Mouse (Mus musculus) liver, postnatal 0 days (tissue): Measurements from ENCODE around the gene Prss46. TPM values are rescaled to one million over a fixed set of nuclear protein-coding genes. Genes with fewer than 3 reads are reported as not detected.

Experiments
- ATAC-seq: fragments of 200-750 bp; cut with Nextera tagmentation; 2 replicates; pipeline ENCODE4 v1.8.0; 2017; ENCODE audit warnings: mild to moderate bottlenecking, moderate library complexity
- DNase-seq: peaks from one replicate; pipeline ENCODE4 v3.0.0-alpha.2; 2016
- H3K27ac ChIP-seq: fragments of 300-500 bp; sonication (generic); 2 replicates; pipeline ENCODE4 v1.5.1; 2014; ENCODE audit warnings: antibody characterized with exemption, moderate library complexity, mild to moderate bottlenecking, low read depth
- H3K27me3 ChIP-seq: fragments of 300-500 bp; sonication (generic); 2 replicates; pipeline ENCODE4 v1.6.1; 2014; ENCODE audit warnings: low read length, control low read depth, mixed read lengths; ENCODE audit not compliant: insufficient read depth
- H3K36me3 ChIP-seq: fragments of 300-500 bp; sonication (generic); replicated peaks from 2 replicates; pipeline ENCODE4 v1.6.1; 2014; ENCODE audit warnings: mild to moderate bottlenecking, control low read depth, low read length, moderate library complexity, mixed read lengths; ENCODE audit not compliant: insufficient read depth
- H3K4me1 ChIP-seq: fragments of 300-500 bp; sonication (generic); 2 replicates; pipeline ENCODE4 v1.6.1; 2014; ENCODE audit warnings: antibody characterized with exemption, mild to moderate bottlenecking, control low read depth; ENCODE audit not compliant: insufficient read depth
- H3K4me2 ChIP-seq: fragments of 300-500 bp; sonication (generic); 2 replicates; pipeline ENCODE4 v1.6.1; 2014; ENCODE audit warnings: low read depth, mild to moderate bottlenecking, low read length, moderate library complexity, mixed read lengths
- H3K4me3 ChIP-seq: fragments of 300-500 bp; sonication (generic); 2 replicates; pipeline ENCODE4 v1.5.1; 2014; ENCODE audit warnings: low read depth, low read length
- H3K9ac ChIP-seq: fragments of 300-500 bp; sonication (generic); replicated peaks from 2 replicates; pipeline ENCODE4 v1.6.1; 2014; ENCODE audit warnings: mild to moderate bottlenecking, moderate library complexity
- H3K9me3 ChIP-seq: fragments of 300-500 bp; sonication (generic); 2 replicates; pipeline ENCODE4 v1.6.1; 2016; ENCODE audit warnings: mild to moderate bottlenecking, control low read depth, low read length, mixed read lengths
- CTCF ChIP-seq: sonication (generic); IDR thresholded peaks from 2 replicates; pipeline ENCODE4 v1.5.1; 2016; ENCODE audit warnings: antibody characterized with exemption, low read depth
- EP300 ChIP-seq: IDR thresholded peaks from 2 replicates; pipeline ENCODE4 v1.6.1; 2016; ENCODE audit warnings: antibody characterized with exemption, low read depth, mild to moderate bottlenecking
- WGBS: fragments of 180-500 bp; shearing (Covaris S2); extraction: QIAGEN DNeasy Blood & Tissue Kit; methylation state at CpG from one replicate; pipeline ENCODE4 v1.1.7; 2014; ENCODE audit not compliant: insufficient replicate concordance; 5-methylcytosine and 5-hydroxymethylcytosine counted together
- polyA plus RNA-seq: library from polyadenylated mRNA; unstranded; fragments of >200 nt; fragmentation: Nextera tagmentation; extraction: Ambion mirVana; gene quantifications from 2 replicates; pipeline ENCODE4 v1.2.1, GENCODE M21; 2015

Gene Prss46
- polyA plus RNA-seq, 1 experiment from 2014 or later, result not detected

GRCm38 (mm10) chr9:110895994-110896393, 51.7 kb downstream of the Prss46 start:
- Histone ChIP-seq H3K9ac (no peak overlapping the region), H3K27me3 (no peaks in the 10 kb centered on the region), H3K9me3 (no peaks in the 10 kb centered on the region), H3K27ac (no peak overlapping the region), H3K4me1 (peaks cover 11% of the 10 kb centered on the region), H3K4me3 (no peak overlapping the region), H3K4me2 (no peak overlapping the region), H3K36me3 (peaks cover 7% of the 10 kb centered on the region)
- no peak for DNase-seq
- ATAC-seq, result no peak
- 57% methylated on average over 7 of the region's 7 CpGs for WGBS
- TF ChIP-seq CTCF, result no peak
- no peak for TF ChIP-seq EP300

DNA sequence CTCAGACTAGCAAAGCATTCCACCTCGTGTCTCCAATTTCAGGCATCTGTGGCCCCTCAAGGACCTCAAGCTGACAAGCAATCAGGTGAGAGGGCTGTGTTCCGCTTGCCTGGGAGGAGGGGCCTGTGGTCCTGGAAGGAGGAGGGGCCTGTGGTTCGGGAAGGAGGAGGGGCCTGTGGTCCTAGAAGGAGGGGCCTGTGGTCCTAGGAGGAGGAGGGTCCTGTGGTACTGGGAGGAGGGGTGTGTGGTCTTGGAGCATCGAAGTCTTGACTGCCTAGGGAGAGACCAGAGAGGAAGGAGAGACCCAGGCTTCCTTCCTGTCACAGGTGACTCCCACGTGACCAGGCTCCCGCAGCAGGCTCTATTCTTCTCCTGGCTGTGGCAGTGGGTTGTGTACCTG, 52.3 kb downstream of the Prss46 start:
- H3K4me2 ChIP-seq, result no peak overlapping the region

DNA sequence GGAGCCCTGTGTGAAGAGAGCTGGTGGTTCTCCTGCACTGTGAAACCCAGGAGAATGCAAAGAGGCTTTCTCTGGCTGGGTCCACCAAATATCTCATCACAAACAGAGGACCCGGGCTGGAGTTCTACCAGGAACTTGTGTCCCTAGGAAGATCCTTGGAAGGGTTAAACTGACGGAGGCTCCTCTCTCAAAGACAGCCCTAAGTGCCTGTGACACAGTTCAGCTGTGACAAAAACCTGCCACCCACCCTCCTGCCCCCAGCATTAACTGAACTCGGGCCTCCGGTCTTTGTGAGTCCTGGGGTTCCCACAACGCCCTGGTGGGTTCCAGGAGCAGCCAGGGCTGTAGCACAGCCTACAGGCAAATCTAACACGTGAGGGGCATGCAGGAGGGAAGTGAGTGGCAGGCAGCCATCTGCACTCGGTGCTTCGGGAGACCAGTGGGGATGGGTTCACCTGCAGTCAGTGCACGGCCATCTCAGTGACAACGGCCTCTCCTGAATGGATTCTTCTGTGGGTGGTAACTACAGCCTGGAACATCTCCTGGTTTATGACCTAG, 55.2 kb downstream of the Prss46 start:
- ATAC-seq (no peak), DNase-seq (no peak)
- WGBS, result 67% methylated on average over 10 of the region's 10 CpGs
- Histone ChIP-seq H3K4me1 (0 out of 2 replicates have a peak, but pooled peaks cover 2% of the 10 kb centered on the region), H3K4me2 (no peak overlapping the region), H3K9ac (no peak overlapping the region), H3K36me3 (peaks cover 4% of the 10 kb centered on the region), H3K9me3 (no peaks in the 10 kb centered on the region), H3K27ac (no peak overlapping the region), H3K4me3 (no peak overlapping the region), H3K27me3 (no peaks in the 10 kb centered on the region)
- TF ChIP-seq CTCF (no peak), EP300 (no peak)

More for the DNA sequence above, 52.3 kb downstream of the Prss46 start:
- DNase-seq (no peak), ATAC-seq (peak; percentile 16; the same call in 1 of the 2 replicates)
- H3K4me1 ChIP-seq, result peaks cover 5% of the 10 kb centered on the region
- H3K36me3 ChIP-seq, result peaks cover 4% of the 10 kb centered on the region
- no peak overlapping the region for H3K27ac ChIP-seq
- 14% methylated on average over 6 of the region's 6 CpGs for WGBS
- no peak overlapping the region for H3K9ac ChIP-seq
- H3K9me3 ChIP-seq, result no peaks in the 10 kb centered on the region
- TF ChIP-seq EP300, result no peak
- no peak for TF ChIP-seq CTCF
- no peak overlapping the region for H3K4me3 ChIP-seq
- no peaks in the 10 kb centered on the region for H3K27me3 ChIP-seq

GRCm38 (mm10) chr9:110901204-110901603, 56.9 kb downstream of the Prss46 start:
- ATAC-seq (no peak), DNase-seq (no peak)
- Histone ChIP-seq H3K4me1 (0 out of 2 replicates have a peak, but pooled peaks cover 2% of the 10 kb centered on the region), H3K27ac (no peak overlapping the region), H3K36me3 (peaks cover 4% of the 10 kb centered on the region; the same call in 1 of the 2 replicates), H3K4me2 (no peak overlapping the region), H3K4me3 (no peak overlapping the region), H3K9ac (no peak overlapping the region), H3K27me3 (no peaks in the 10 kb centered on the region), H3K9me3 (no peaks in the 10 kb centered on the region)
- TF ChIP-seq CTCF, result no peak
- TF ChIP-seq EP300, result no peak
- 83% methylated on average over 6 of the region's 6 CpGs for WGBS

- 80% methylated on average over 4 of the region's 4 CpGs for WGBS
- Histone ChIP-seq H3K27ac (no peak overlapping the region), H3K9me3 (0 out of 2 replicates have a peak, but pooled peaks cover 3% of the 10 kb centered on the region), H3K9ac (no peak overlapping the region), H3K36me3 (peaks cover 4% of the 10 kb centered on the region; the same call in 1 of the 2 replicates), H3K4me2 (no peak overlapping the region), H3K27me3 (no peaks in the 10 kb centered on the region), H3K4me1 (no peaks in the 10 kb centered on the region), H3K4me3 (no peak overlapping the region)
- ATAC-seq, result no peak
- no peak for TF ChIP-seq CTCF
- TF ChIP-seq EP300, result no peak
- no peak for DNase-seq
These were observed 58.0 kb downstream of the Prss46 start for GRCm38 (mm10) chr9:110902271-110902670.

Other genes starting within 250 kb of the Prss46 start
- 1.3 and 1.4 TPM in 2 replicates for gene Nradd, start 220.1 kb upstream of the Prss46 start, polyA plus RNA-seq
- 1.5 and 2.0 TPM in 2 replicates for gene Nbeal2, start 190.3 kb upstream of the Prss46 start, polyA plus RNA-seq
- gene Ccdc12, start 188.0 kb upstream of the Prss46 start, polyA plus RNA-seq, result 69.3 and 71.1 TPM in 2 replicates
- gene Myl3, start 102.6 kb upstream of the Prss46 start, polyA plus RNA-seq, result 0.52 and 2.0 TPM in 2 replicates
- 5.2 and 5.3 TPM in 2 replicates for gene Pth1r, start 97.4 kb upstream of the Prss46 start, polyA plus RNA-seq
- not detected in 2 replicates for gene Prss42, start 46.3 kb upstream of the Prss46 start, polyA plus RNA-seq
- gene Prss44, start 30.5 kb upstream of the Prss46 start, polyA plus RNA-seq, result not detected in 2 replicates
- gene Prss43, start 17.8 kb upstream of the Prss46 start, polyA plus RNA-seq, result not detected in 2 replicates
- gene Prss45, start 9.9 kb upstream of the Prss46 start, polyA plus RNA-seq, result not detected in 2 replicates
- 9.2 and 10.3 TPM in 2 replicates for gene Prss50, start 13.5 kb downstream of the Prss46 start, polyA plus RNA-seq
- gene Als2cl, start 35.4 kb downstream of the Prss46 start, polyA plus RNA-seq, result 2.2 TPM in 2 replicates
- gene Tmie, start 35.6 kb downstream of the Prss46 start, polyA plus RNA-seq, result 5.4 and 6.0 TPM in 2 replicates
- not detected in 2 replicates for gene Fam240a, start 72.4 kb downstream of the Prss46 start, polyA plus RNA-seq
- gene Tdgf1, start 101.7 kb downstream of the Prss46 start, polyA plus RNA-seq, result not detected in 2 replicates
- 0.13 and 0.38 TPM in 2 replicates for gene Lrrc2, start 107.0 kb downstream of the Prss46 start, polyA plus RNA-seq
- 11.6 and 14.6 TPM in 2 replicates for gene Rtp3, start 146.1 kb downstream of the Prss46 start, polyA plus RNA-seq
- gene Ltf, start 174.8 kb downstream of the Prss46 start, polyA plus RNA-seq, result 235 and 247 TPM in 2 replicates
- gene Ccrl2, start 213.0 kb downstream of the Prss46 start, polyA plus RNA-seq, result 7.4 and 8.4 TPM in 2 replicates